Mouse (Mus musculus): Measurements from ENCODE around the gene Olfr6.
"Not testable (repeated sequence)": the region's sequence is repeated elsewhere in the genome, so short reads cannot be mapped to it uniquely, and the experiment has no call there.

- not testable (repeated sequence) for TF ChIP-seq CTCF (IDR thresholded peaks at IDR 0.05; ENCODE audit: control insufficient read depth, insufficient read depth, insufficient read length); USF1 (IDR thresholded peaks at IDR 0.05; ENCODE audit: low read depth); MAX (IDR thresholded peaks at IDR 0.05); MYOD1 (IDR thresholded peaks at IDR 0.05; ENCODE audit: control insufficient read depth, insufficient read length, low read depth); MYOG (IDR thresholded peaks at IDR 0.05; ENCODE audit: control insufficient read depth, extremely low read depth, insufficient read length); CEBPB (IDR thresholded peaks at IDR 0.05; ENCODE audit: low read depth)
These were observed 42.8 kb downstream of the Olfr6 start for GRCm38 (mm10) chr7:106920961-106921360.

Data from C2C12 (cell line).